Comparison of ENCODE assay signal across 20 mouse cellular contexts in genomic region chr5:125836761-125837160, GRCm38 (mm10).
DNase-seq lines count a peak whose midpoint lies in the region; TF ChIP-seq lines count a peak whose summit lies in the region.
"Had no signal": no experiment of that assay in that cellular context is flagged by ENCODE, and none has a peak within 500 bp of the region (broad histone marks: within the 10 kb centered on the region; RNA-seq: fewer than 3 reads in every experiment).

No protein-coding gene starts in this region.

- peak overlapping the region; percentile 75 for H3K27ac ChIP-seq in cortical plate, adult 2 months (ENCODE audit: insufficient read depth, low read length)
- H3K27ac ChIP-seq: embryonic facial prominence, embryonic 10.5 days; embryonic facial prominence, embryonic 12.5 days; forebrain, embryonic 13.5 days; forebrain, embryonic 15.5 days had no signal

- no peak for TF ChIP-seq CTCF in cortical plate, adult 2 months (IDR thresholded peaks at IDR 0.05; ENCODE audit: extremely low read depth, insufficient read depth, low read length)

- no peak for TF ChIP-seq POLR2A in cortical plate, adult 2 months (IDR thresholded peaks at IDR 0.05; ENCODE audit: extremely low read depth, insufficient read depth, low read length)

- no peak overlapping the region for H3K4me3 ChIP-seq in cortical plate, adult 2 months (ENCODE audit: insufficient read depth, low read length)
- H3K4me3 ChIP-seq: embryonic facial prominence, embryonic 10.5 days; embryonic facial prominence, embryonic 12.5 days; forebrain, embryonic 13.5 days; forebrain, embryonic 15.5 days had no signal

- DNase-seq in heart, adult 11 months = peak; percentile 17
- DNase-seq in heart, adult 9 months (ENCODE audit: low spot score in 2 of 2) = no peak
- peak; percentile 10 for DNase-seq in right cerebral cortex, adult 18-20 months
- DNase-seq in right cerebral cortex, postnatal 14 days = no peak
- DNase-seq in adrenal gland, postnatal 25 days = no peak
- DNase-seq: adrenal gland, adult 2 months; adrenal gland, postnatal 10 days; adrenal gland, postnatal 36 days; cerebellum, adult 11 months; cerebellum, adult 18-20 months; cerebellum, adult 8-10 months; cerebellum, adult 9-11 months; cerebellum, postnatal 14 days; cerebellum, postnatal 36 days; forebrain, postnatal 0 days had no signal

- H3K4me1 ChIP-seq in cortical plate, adult 2 months (ENCODE audit: control insufficient read depth, insufficient read depth, low read length) = no peaks in the 10 kb centered on the region; the same call in 1 of the 2 replicates
- H3K4me1 ChIP-seq: embryonic facial prominence, embryonic 10.5 days; embryonic facial prominence, embryonic 12.5 days; forebrain, embryonic 13.5 days; forebrain, embryonic 15.5 days had no signal

Comparison
In these comparisons a context has a peak if more than half of its experiments do, and no peak if none do; other contexts are left out.
1. DNase-seq: peak in heart, adult 11 months (single experiment) and right cerebral cortex, adult 18-20 months (single experiment); none in heart, adult 9 months (0 of 2), right cerebral cortex, postnatal 14 days (single experiment) and adrenal gland, postnatal 25 days (single experiment).